Mouse (Mus musculus) CH12.LX (cell line): ENCODE data around the gene Batf. TPM values are rescaled to one million over a fixed set of nuclear protein-coding genes. Genes with fewer than 3 reads are reported as not detected.

Source experiments
- DNase-seq: peaks from one replicate; pipeline ENCODE4 v3.0.0-alpha.2; 2013; ENCODE audit errors: extremely low read depth
- H3K27ac ChIP-seq: 2 replicates; pipeline ENCODE4 v1.5.1; 2012; ENCODE audit warnings: low read depth, mild to moderate bottlenecking, control low read depth, moderate library complexity; ENCODE audit not compliant: insufficient read depth
- H3K27me3 ChIP-seq: replicated peaks from 2 replicates; pipeline ENCODE3; 2012; ENCODE audit warnings: inconsistent platforms
- H3K36me3 ChIP-seq, 2 experiments: replicated peaks in 1 of 2; 2 replicates each; pipeline versions ENCODE3 to v1.6.1; 2012; ENCODE audit warnings: inconsistent platforms in 1 of 2, low read length in 1 of 2, mild to moderate bottlenecking in 1 of 2, mixed read lengths in 1 of 2, moderate library complexity in 1 of 2; ENCODE audit not compliant: control insufficient read depth in 1 of 2, insufficient read depth in 1 of 2
- H3K4me1 ChIP-seq, 2 experiments: 2 replicates each; pipeline ENCODE4 v1.6.1; 2012; ENCODE audit warnings: inconsistent platforms in 1 of 2, moderate library complexity in 1 of 2; ENCODE audit not compliant: insufficient read depth in 2 of 2, control insufficient read depth in 1 of 2
- H3K4me2 ChIP-seq: 2 replicates; pipeline ENCODE4 v1.6.1; 2012; ENCODE audit warnings: low read depth, mild to moderate bottlenecking, control low read depth; ENCODE audit not compliant: poor library complexity, insufficient read depth, severe bottlenecking
- H3K4me3 ChIP-seq, 3 experiments: fragments of 150-350 bp in 1 of 3; sonication (generic) in 1 of 3; replicated peaks in 1 of 3; 2 replicates each; pipeline versions ENCODE3 to v1.5.1; 2011 to 2012; ENCODE audit warnings: low read depth in 2 of 3, low read length in 2 of 3, mild to moderate bottlenecking in 2 of 3, moderate library complexity in 2 of 3, control low read depth in 1 of 3, improper control_type of control experiment in 1 of 3, inconsistent platforms in 1 of 3, mixed read lengths in 1 of 3; ENCODE audit not compliant: poor library complexity in 1 of 3
- H3K79me2 ChIP-seq: replicated peaks from 2 replicates; pipeline ENCODE4 v1.6.1; 2012; ENCODE audit warnings: mild to moderate bottlenecking, moderate library complexity; ENCODE audit not compliant: control insufficient read depth, poor library complexity, insufficient read depth, severe bottlenecking; ENCODE audit errors: extremely low read depth
- H3K9ac ChIP-seq: 2 replicates; pipeline ENCODE4 v1.6.1; 2012; ENCODE audit warnings: low read depth, mild to moderate bottlenecking, control low read depth, moderate library complexity; ENCODE audit not compliant: insufficient read depth
- H3K9me3 ChIP-seq: replicated peaks from 2 replicates; pipeline ENCODE3; 2012; ENCODE audit warnings: low read length, inconsistent platforms, mixed read lengths
- BHLHE40 ChIP-seq: IDR thresholded peaks from 2 replicates; pipeline ENCODE4 v1.6.1; 2011; ENCODE audit warnings: mild to moderate bottlenecking, low read depth, low read length, improper control_type of control experiment
- CHD2 ChIP-seq: IDR thresholded peaks from 2 replicates; pipeline ENCODE4 v1.6.1; 2011; ENCODE audit warnings: low read length, improper control_type of control experiment
- JUN ChIP-seq: IDR thresholded peaks from 2 replicates; pipeline ENCODE4 v1.6.1; 2011; ENCODE audit warnings: low read depth, mild to moderate bottlenecking, low read length, improper control_type of control experiment, moderate library complexity; ENCODE audit not compliant: insufficient read depth
- KAT2A ChIP-seq: IDR thresholded peaks from 2 replicates; pipeline ENCODE4 v1.6.1; 2012; ENCODE audit warnings: low read length, improper control_type of control experiment, inconsistent platforms; ENCODE audit not compliant: insufficient replicate concordance
- MYC ChIP-seq: IDR thresholded peaks from 2 replicates; pipeline ENCODE4 v1.6.1; 2011; ENCODE audit warnings: low read depth, mild to moderate bottlenecking, improper control_type of control experiment, low read length
- NELFE ChIP-seq: IDR thresholded peaks from 2 replicates; pipeline ENCODE4 v1.6.1; 2011; ENCODE audit warnings: low read depth, low read length, improper control_type of control experiment
- POLR2A ChIP-seq: IDR thresholded peaks from 2 replicates; pipeline ENCODE4 v1.6.1; 2011; ENCODE audit warnings: low read depth, mild to moderate bottlenecking, improper control_type of control experiment, low read length
- POLR2AphosphoS2 ChIP-seq: IDR thresholded peaks from 2 replicates; pipeline ENCODE4 v1.6.1; 2011; ENCODE audit warnings: low read depth, low read length, improper control_type of control experiment
- RAD21 ChIP-seq: IDR thresholded peaks from 2 replicates; pipeline ENCODE4 v1.6.1; 2011; ENCODE audit warnings: low read depth, mild to moderate bottlenecking, low read length, improper control_type of control experiment, moderate library complexity
- SIN3A ChIP-seq: IDR thresholded peaks from 2 replicates; pipeline ENCODE4 v1.6.1; 2012; ENCODE audit warnings: low read length, improper control_type of control experiment, inconsistent platforms
- SMC3 ChIP-seq: IDR thresholded peaks from 2 replicates; pipeline ENCODE4 v1.6.1; 2011; ENCODE audit warnings: low read depth, low read length, improper control_type of control experiment
- TCF12 ChIP-seq: IDR thresholded peaks from 2 replicates; pipeline ENCODE4 v1.6.1; 2014; ENCODE audit warnings: low read depth, mild to moderate bottlenecking, inconsistent platforms, low read length, improper control_type of control experiment
- USF1 ChIP-seq: IDR thresholded peaks from 2 replicates; pipeline ENCODE4 v1.6.1; 2014; ENCODE audit warnings: low read depth, mild to moderate bottlenecking, inconsistent platforms, low read length, improper control_type of control experiment
- ZC3H11A ChIP-seq: IDR thresholded peaks from 2 replicates; pipeline ENCODE4 v1.6.1; 2012; ENCODE audit warnings: low read depth, mild to moderate bottlenecking, inconsistent platforms, low read length, improper control_type of control experiment
- ZMIZ1 ChIP-seq: IDR thresholded peaks from 2 replicates; pipeline ENCODE4 v1.6.1; 2012; ENCODE audit warnings: low read depth, mild to moderate bottlenecking, inconsistent platforms, low read length, improper control_type of control experiment
- dilution Hi-C: fragments of 300-500 bp; cut with MboI; formaldehyde crosslinking; loops from 2 replicates; pipeline ENCODE4 v1.14.3; 2020; ENCODE audit warnings: low sequenced_read_pairs; ENCODE audit not compliant: extremely low pct_unique_long_range_greater_than_20kb, extremely low pct_ligation_motif_present
- in situ Hi-C: fragments of 300-500 bp; cut with MboI; formaldehyde crosslinking; loops from 3 replicates; pipeline ENCODE4 v1.14.3; 2019; ENCODE audit warnings: low sequenced_read_pairs, low pct_ligation_motif_present, low pct_unique_long_range_greater_than_20kb, mixed read lengths
- polyA plus RNA-seq: library from polyadenylated mRNA; unstranded; fragments of >175 nt; gene quantifications from 2 replicates; pipeline ENCODE4 v1.2.1, GENCODE M21; 2012; ENCODE audit warnings: low read depth; ENCODE audit not compliant: insufficient read length
- total RNA-seq, 2 experiments: library from RNA; depleted of rRNA; stranded (reverse); fragments of 300-350 nt in 1 of 2; fragments of >200 nt in 1 of 2; gene quantifications; 2 replicates each; pipeline ENCODE4 v1.2.3; 2012 to 2014

The Batf gene
- total and polyA plus RNA-seq, 3 experiments: 89.2 to 137 (median 128) TPM

DNA sequence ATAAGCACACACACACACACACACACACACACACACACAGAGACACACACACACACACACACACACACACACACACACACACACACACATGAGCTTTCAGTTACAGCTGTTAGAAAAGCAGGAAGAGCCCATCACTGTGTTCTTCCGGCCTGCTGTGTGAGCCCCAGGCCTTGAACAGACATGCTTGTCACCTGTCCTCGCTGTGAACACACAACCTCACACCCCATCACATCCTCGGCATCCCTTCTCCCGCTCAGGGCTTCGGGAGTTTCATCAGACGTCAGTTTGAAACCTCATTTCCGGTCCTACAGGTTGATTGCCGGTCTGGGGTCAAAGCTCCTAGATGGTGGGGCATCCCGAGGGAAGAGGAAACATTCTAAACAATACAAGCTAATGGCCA, 48.5 kb upstream of the Batf start:
- Histone ChIP-seq H3K79me2 (no peaks in the 10 kb centered on the region), H3K27ac (no peak overlapping the region), H3K27me3 (no peaks in the 10 kb centered on the region), H3K9ac (no peak overlapping the region), H3K4me2 (no peak overlapping the region), H3K36me3 (peaks cover 64 to 94% of the 10 kb centered on the region in 2 experiments), H3K4me3 (no peak overlapping the region), H3K4me1 (peaks cover 4 to 53% of the 10 kb centered on the region in 2 experiments; a peak in 2 of 4 replicates), H3K9me3 (no peaks in the 10 kb centered on the region)
- no peak for DNase-seq
- TF ChIP-seq KAT2A (no peak), POLR2A (no peak), ZC3H11A (no peak), USF1 (no peak), MYC (no peak), SMC3 (no peak), JUN (no peak), NELFE (no peak), CHD2 (no peak), ZMIZ1 (no peak), SIN3A (no peak), RAD21 (no peak)
- dilution Hi-C loops (no loop called here), in situ Hi-C loops (no loop called here)

- H3K4me3 ChIP-seq: no peak overlapping the region
- peaks cover 56 to 92% of the 10 kb centered on the region in 2 experiments for H3K36me3 ChIP-seq
- TF ChIP-seq POLR2AphosphoS2 (no peak), TCF12 (0 out of 2 replicates have a peak, but pooled peaks have one; percentile 15), BHLHE40 (peak; percentile 70), JUN (no peak)
- H3K4me1 ChIP-seq: peaks cover 4 to 54% of the 10 kb centered on the region in 2 experiments; a peak in 2 of 4 replicates
- H3K27ac ChIP-seq: no peak overlapping the region
- peak; percentile 39 for DNase-seq
- H3K9ac ChIP-seq: no peak overlapping the region
- H3K4me2 ChIP-seq: no peak overlapping the region
- H3K79me2 ChIP-seq: no peaks in the 10 kb centered on the region
- H3K9me3 ChIP-seq: no peaks in the 10 kb centered on the region
- no peaks in the 10 kb centered on the region for H3K27me3 ChIP-seq
- dilution Hi-C loops: no loop called here
- in situ Hi-C loops: no loop called here
These were observed 47.7 kb upstream of the Batf start for GRCm38 (mm10) chr12:85638541-85639325.
